Comparison of ENCODE assay signal across 9 mouse cellular contexts in the genomic region with DNA sequence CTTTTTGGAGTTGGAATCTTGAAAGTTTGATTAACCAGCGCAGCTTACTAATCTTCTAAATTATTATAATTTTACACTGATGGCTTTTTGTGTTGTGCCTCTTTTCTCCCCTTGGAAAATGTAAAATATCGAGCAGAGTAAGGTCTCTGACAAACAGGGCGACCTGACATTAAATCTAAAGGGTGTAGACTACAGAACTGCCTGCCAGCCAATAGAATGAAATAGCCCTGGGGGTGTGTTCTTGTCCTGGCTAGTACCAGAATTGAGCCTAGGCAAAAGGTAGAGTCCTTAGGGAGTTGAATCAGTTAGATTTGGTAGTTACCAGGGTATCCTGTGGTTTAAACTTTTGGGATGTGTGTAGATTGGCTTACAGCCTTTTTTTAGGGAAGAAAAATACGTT. TPM values are rescaled to one million over a fixed set of nuclear protein-coding genes. Genes with fewer than 3 reads are reported as not detected.
DNase-seq lines count a peak whose midpoint lies in the region; ATAC-seq and TF ChIP-seq lines count a peak whose summit lies in the region.
"Had no signal": no experiment of that assay in that cellular context is flagged by ENCODE, and none has a peak within 500 bp of the region (broad histone marks: within the 10 kb centered on the region; RNA-seq: fewer than 3 reads in every experiment).

No protein-coding gene starts in this region.

- dilution Hi-C loops in CH12.LX (cut with MboI; ENCODE audit: extremely low pct_ligation_motif_present, extremely low pct_unique_long_range_greater_than_20kb, low sequenced_read_pairs): no loop called here

- no peak for ATAC-seq in intestine, embryonic 16.5 days
- no peak for ATAC-seq in midbrain, embryonic 12.5 days (ENCODE audit: low FRiP score, low read depth)

- H3K36me3 ChIP-seq in CH12.LX (replicated peaks in 1 of 2; ENCODE audit: control insufficient read depth in 1 of 2, insufficient read depth in 1 of 2, low read length in 1 of 2): peaks cover 0 to 18% of the 10 kb centered on the region in 2 experiments
- H3K36me3 ChIP-seq in intestine, embryonic 16.5 days (ENCODE audit: control insufficient read depth, insufficient read depth, low read length): no peaks in the 10 kb centered on the region
- no peaks in the 10 kb centered on the region for H3K36me3 ChIP-seq in midbrain, embryonic 12.5 days

- TF ChIP-seq RAD21 in CH12.LX (IDR thresholded peaks at IDR 0.05; ENCODE audit: low read depth, low read length): no peak

- in situ Hi-C loops in CH12.LX (cut with MboI; ENCODE audit: low pct_ligation_motif_present, low pct_unique_long_range_greater_than_20kb, low sequenced_read_pairs): no loop called here

- H3K27me3 ChIP-seq in CH12.LX (replicated peaks): no peaks in the 10 kb centered on the region
- no peaks in the 10 kb centered on the region for H3K27me3 ChIP-seq in intestine, embryonic 16.5 days (replicated peaks; ENCODE audit: control insufficient read depth, insufficient read depth, low read length)
- no peaks in the 10 kb centered on the region for H3K27me3 ChIP-seq in midbrain, embryonic 12.5 days

- H3K4me2 ChIP-seq in CH12.LX (ENCODE audit: insufficient read depth, low read depth, poor library complexity, severe bottlenecking): peak overlapping the region; percentile 91
- peak overlapping the region; percentile 82 for H3K4me2 ChIP-seq in intestine, embryonic 16.5 days (ENCODE audit: low read depth, low read length)
- peak overlapping the region; percentile 78 for H3K4me2 ChIP-seq in midbrain, embryonic 12.5 days (replicated peaks)

- H3K27ac ChIP-seq in CH12.LX (ENCODE audit: insufficient read depth, low read depth): no peak overlapping the region
- no peak overlapping the region for H3K27ac ChIP-seq in embryonic fibroblast, embryonic 13.5 days (ENCODE audit: insufficient read depth, low read length)
- peak overlapping the region; percentile 95 for H3K27ac ChIP-seq in intestine, embryonic 16.5 days (ENCODE audit: low read length)
- H3K27ac ChIP-seq in midbrain, embryonic 12.5 days (replicated peaks): no peak overlapping the region; the same call in 1 of the 2 replicates

- WGBS in intestine, embryonic 16.5 days: under 1% methylated on average over 4 of the region's 4 CpGs
- WGBS in midbrain, embryonic 12.5 days: 1% methylated on average over 4 of the region's 4 CpGs

- TF ChIP-seq POLR2A in CH12.LX (IDR thresholded peaks at IDR 0.05; ENCODE audit: low read depth, low read length): no peak
- no peak for TF ChIP-seq POLR2A in embryonic fibroblast, embryonic 13.5 days (IDR thresholded peaks at IDR 0.05; ENCODE audit: low read depth, low read length)

- no peaks in the 10 kb centered on the region for H3K9me3 ChIP-seq in CH12.LX (replicated peaks; ENCODE audit: low read length)
- H3K9me3 ChIP-seq in intestine, embryonic 16.5 days (ENCODE audit: control insufficient read depth, low read length): no peaks in the 10 kb centered on the region
- H3K9me3 ChIP-seq in midbrain, embryonic 12.5 days: no peaks in the 10 kb centered on the region

- TF ChIP-seq EP300 in CH12.LX (IDR thresholded peaks at IDR 0.05; ENCODE audit: low read length): no peak

- peaks cover 4 to 45% of the 10 kb centered on the region in 2 experiments; a peak in 3 of 4 replicates for H3K4me1 ChIP-seq in CH12.LX (ENCODE audit: control insufficient read depth in 1 of 2, insufficient read depth in 2 of 2)
- H3K4me1 ChIP-seq in embryonic fibroblast, embryonic 13.5 days (ENCODE audit: control insufficient read depth, insufficient read depth, low read length): peaks cover 3% of the 10 kb centered on the region; the same call in 1 of the 2 replicates
- peaks cover 22% of the 10 kb centered on the region for H3K4me1 ChIP-seq in intestine, embryonic 16.5 days (ENCODE audit: control insufficient read depth, insufficient read depth, low read length)
- peaks cover 20% of the 10 kb centered on the region for H3K4me1 ChIP-seq in midbrain, embryonic 12.5 days

- no peak for TF ChIP-seq CTCF in CH12.LX (conservative IDR thresholded peaks at IDR 0.05 in 1 of 2, IDR thresholded peaks at IDR 0.05 in 1 of 2; ENCODE audit: low read depth in 2 of 2, low read length in 2 of 2)
- no peak for TF ChIP-seq CTCF in embryonic fibroblast, embryonic 13.5 days (IDR thresholded peaks at IDR 0.05; ENCODE audit: borderline replicate concordance, insufficient read depth, low read length)

- peak; percentile 43 for DNase-seq in adrenal gland, postnatal 10 days
- DNase-seq in adrenal gland, adult 8-10 months: no peak
- DNase-seq in CH12.LX (ENCODE audit: extremely low read depth): peak; percentile 44
- DNase-seq in frontal cortex, postnatal 14 days (ENCODE audit: low spot score in 2 of 2): no peak
- no peak for DNase-seq in spleen, adult 12 weeks (ENCODE audit: low spot score)

- H3K9ac ChIP-seq in CH12.LX (ENCODE audit: insufficient read depth, low read depth): peak overlapping the region; percentile 94
- peak overlapping the region; percentile 95 for H3K9ac ChIP-seq in intestine, embryonic 16.5 days (ENCODE audit: low read depth, low read length)
- H3K9ac ChIP-seq in midbrain, embryonic 12.5 days (replicated peaks): peak overlapping the region; percentile 95

- H3K4me3 ChIP-seq in CH12.LX (replicated peaks in 1 of 3; ENCODE audit: low read depth in 2 of 3, low read length in 2 of 3, poor library complexity in 1 of 3): peak overlapping the region; percentile 69 to 99 (median 74)
- H3K4me3 ChIP-seq in embryonic fibroblast, embryonic 13.5 days (ENCODE audit: insufficient read depth, low read length): peak overlapping the region; percentile 99
- H3K4me3 ChIP-seq in intestine, embryonic 16.5 days (ENCODE audit: low read length): peak overlapping the region; percentile 98
- H3K4me3 ChIP-seq in midbrain, embryonic 12.5 days: peak overlapping the region; percentile 93

- H3K79me2 ChIP-seq in CH12.LX (replicated peaks; ENCODE audit: control insufficient read depth, extremely low read depth, insufficient read depth, poor library complexity, severe bottlenecking): peaks cover 40% of the 10 kb centered on the region

TF ChIP-seq in CH12.LX, 34 proteins besides CTCF, POLR2A, EP300 and RAD21:
- TF ChIP-seq ZC3H11A (IDR thresholded peaks at IDR 0.05; ENCODE audit: low read depth, low read length) (no peak), E2F4 (IDR thresholded peaks at IDR 0.05; ENCODE audit: insufficient replicate concordance, low read depth, low read length) (no peak), ZMIZ1 (IDR thresholded peaks at IDR 0.05; ENCODE audit: low read depth, low read length) (no peak), ZNF384 (IDR thresholded peaks at IDR 0.05; ENCODE audit: low read depth, low read length) (no peak), RCOR1 (conservative IDR thresholded peaks at IDR 0.05; ENCODE audit: low read depth, low read length) (no peak), ELF1 (IDR thresholded peaks at IDR 0.05; ENCODE audit: low read depth, low read length) (no peak), JUND (conservative IDR thresholded peaks at IDR 0.05; ENCODE audit: low read depth, low read length) (no peak), MYC (IDR thresholded peaks at IDR 0.05; ENCODE audit: low read depth, low read length) (no peak), MEF2A (IDR thresholded peaks at IDR 0.05; ENCODE audit: borderline replicate concordance, low read depth, low read length) (no peak)

RNA-seq across cellular contexts. Expression of a gene that starts 1.2 kb away (rescaled TPM):
- total RNA-seq in adrenal gland, postnatal 10 days (2021): 100 to 1,000 TPM; 309 to 414 TPM
- total RNA-seq in adrenal gland, adult 8-10 months (2022): 100 to 1,000 TPM; 213 to 238 (median 225) TPM
- 87.3 and 89.9 TPM in 2 replicates for total RNA-seq in CH12.LX (2012; rRNA removed)
- total RNA-seq in CH12.LX (2014; rRNA removed): 116 and 118 TPM in 2 replicates
- 134 and 143 TPM in 2 replicates for polyA plus RNA-seq in CH12.LX (2012; ENCODE audit: insufficient read length, low read depth)
- 159 and 181 TPM in 2 replicates for polyA plus RNA-seq in embryonic fibroblast, embryonic 13.5 days (2011; ENCODE audit: insufficient read length, low read depth, missing spikeins)
- 72.9 and 73.6 TPM in 2 replicates for polyA plus RNA-seq in intestine, embryonic 16.5 days (2015; fragmentation: Nextera tagmentation; extraction: Ambion mirVana)
- polyA plus RNA-seq in midbrain, embryonic 12.5 days (2016; fragmentation: Nextera tagmentation; extraction: Ambion mirVana): 96.3 and 107 TPM in 2 replicates

RNA-seq across cellular contexts. Expression of a gene that starts 1.4 kb away (rescaled TPM):
- total RNA-seq in adrenal gland, postnatal 10 days (2021): 10 to 100 TPM; 10.5 to 13.8 TPM
- total RNA-seq in adrenal gland, adult 8-10 months (2022): 10 to 100 TPM; 11.3 to 13.5 (median 12.6) TPM
- 13.4 and 13.9 TPM in 2 replicates for total RNA-seq in CH12.LX (2012; rRNA removed)
- 21.8 and 24.1 TPM in 2 replicates for total RNA-seq in CH12.LX (2014; rRNA removed)
- polyA plus RNA-seq in CH12.LX (2012; ENCODE audit: insufficient read length, low read depth): 11.4 and 12.0 TPM in 2 replicates
- 7.4 and 10.1 TPM in 2 replicates for polyA plus RNA-seq in embryonic fibroblast, embryonic 13.5 days (2011; ENCODE audit: insufficient read length, low read depth, missing spikeins)
- polyA plus RNA-seq in intestine, embryonic 16.5 days (2015; fragmentation: Nextera tagmentation; extraction: Ambion mirVana): 5.8 and 7.1 TPM in 2 replicates
- polyA plus RNA-seq in midbrain, embryonic 12.5 days (2016; fragmentation: Nextera tagmentation; extraction: Ambion mirVana): 7.8 and 7.9 TPM in 2 replicates

RNA-seq across cellular contexts. Expression of a gene that starts 43.5 kb away (rescaled TPM):
- total RNA-seq in adrenal gland, postnatal 10 days (2021): 1 to 10 TPM; 2.3 to 4.2 TPM
- total RNA-seq in adrenal gland, adult 8-10 months (2022): not detected
- total RNA-seq in CH12.LX (2012; rRNA removed) (not detected in 2 replicates), CH12.LX (2014; rRNA removed) (not detected in 2 replicates)
- not detected in 2 replicates for polyA plus RNA-seq in CH12.LX (2012; ENCODE audit: insufficient read length, low read depth)
- polyA plus RNA-seq in embryonic fibroblast, embryonic 13.5 days (2011; ENCODE audit: insufficient read length, low read depth, missing spikeins): not detected in 2 replicates
- not detected in 2 replicates for polyA plus RNA-seq in intestine, embryonic 16.5 days (2015; fragmentation: Nextera tagmentation; extraction: Ambion mirVana)
- polyA plus RNA-seq in midbrain, embryonic 12.5 days (2016; fragmentation: Nextera tagmentation; extraction: Ambion mirVana): not detected in 2 replicates
- total RNA-seq: layer of hippocampus, adult 18-20 months had no signal

Comparison
In these comparisons a context has a peak if more than half of its experiments do, and no peak if none do; other contexts are left out.
1. DNase-seq: peak in adrenal gland, postnatal 10 days (single experiment) and CH12.LX (single experiment); none in adrenal gland, adult 8-10 months (single experiment), frontal cortex, postnatal 14 days (0 of 2) and spleen, adult 12 weeks (single experiment).
2. Peak in every context shown above with its lines, with median percentiles within 50 percentile points of each other: H3K4me2 ChIP-seq, H3K4me3 ChIP-seq and H3K9ac ChIP-seq.